Mouse (Mus musculus) cerebellum, adult 11-12 months (tissue): ENCODE data around the gene Gm20388.

ENCODE experiments used
- DNase-seq: peaks from one replicate; pipeline ENCODE4 v3.0.0; 2022

The Gm20388 gene

GRCm38 (mm10) chr8:122906463-122907021 is 2995.9 kb downstream of the Gm20388 start:
- DNase-seq, result peak; percentile 80

DNA sequence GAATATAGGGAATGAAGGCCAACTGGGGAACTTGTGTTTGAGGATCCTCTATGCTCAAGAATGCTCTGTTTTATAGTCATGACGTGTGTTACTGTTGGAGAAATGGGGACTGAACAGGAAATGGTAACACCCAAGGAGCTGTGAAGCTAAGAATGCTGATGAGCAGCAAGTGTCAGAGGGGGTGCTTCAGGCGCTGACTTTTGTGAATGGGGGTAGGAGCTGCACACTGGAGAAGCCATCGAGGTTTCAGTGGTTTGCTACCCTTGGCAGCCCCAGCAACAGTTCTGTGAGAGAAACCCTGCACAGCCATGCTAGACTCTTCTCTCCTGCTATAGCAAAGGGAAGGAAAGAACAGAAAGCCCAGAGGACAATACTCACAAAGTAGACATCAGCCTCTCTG is 3001.5 kb downstream of the Gm20388 start:
- DNase-seq, result no peak

GRCm38 (mm10) chr8:122912871-122913270 is 3002.2 kb downstream of the Gm20388 start:
- peak; percentile 65 for DNase-seq

GRCm38 (mm10) chr8:122916766-122917165 is 3006.1 kb downstream of the Gm20388 start:
- DNase-seq, result peak; percentile 9

GRCm38 (mm10) chr8:122917531-122918392 is 3007.1 kb downstream of the Gm20388 start:
- peak; percentile 47 for DNase-seq

DNA sequence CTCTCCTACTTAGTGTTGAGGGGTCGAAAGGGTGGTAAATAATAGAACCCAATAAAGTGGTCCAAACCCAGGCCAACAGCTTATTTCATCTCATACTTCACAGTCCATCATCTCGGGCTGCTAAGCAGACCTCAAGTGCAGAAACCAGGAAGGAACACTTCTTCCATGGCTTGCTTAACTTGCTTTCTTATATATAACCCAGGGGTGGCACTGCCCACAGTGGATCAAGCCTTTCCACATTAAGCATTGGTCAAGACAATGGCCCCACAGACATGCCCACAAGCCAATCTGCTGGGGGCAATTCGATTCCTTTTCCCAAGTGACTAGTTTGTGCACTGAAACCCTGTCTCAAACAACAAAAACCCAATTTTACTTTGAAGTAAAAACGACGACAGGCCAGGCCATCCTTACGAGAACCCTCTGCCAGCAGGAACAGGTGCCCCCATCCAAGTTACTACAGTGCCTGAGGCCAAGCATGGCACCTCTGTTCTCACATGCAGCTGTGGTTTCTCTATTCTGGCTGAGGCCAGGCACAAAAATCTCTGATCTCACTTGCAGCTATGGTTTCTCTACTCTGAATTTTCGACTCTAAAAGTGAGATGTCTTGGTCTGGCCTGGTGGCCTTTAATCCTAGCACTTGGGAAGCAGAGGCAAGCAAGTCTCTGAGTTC is 3007.9 kb downstream of the Gm20388 start:
- peak; percentile 13 for DNase-seq

DNA sequence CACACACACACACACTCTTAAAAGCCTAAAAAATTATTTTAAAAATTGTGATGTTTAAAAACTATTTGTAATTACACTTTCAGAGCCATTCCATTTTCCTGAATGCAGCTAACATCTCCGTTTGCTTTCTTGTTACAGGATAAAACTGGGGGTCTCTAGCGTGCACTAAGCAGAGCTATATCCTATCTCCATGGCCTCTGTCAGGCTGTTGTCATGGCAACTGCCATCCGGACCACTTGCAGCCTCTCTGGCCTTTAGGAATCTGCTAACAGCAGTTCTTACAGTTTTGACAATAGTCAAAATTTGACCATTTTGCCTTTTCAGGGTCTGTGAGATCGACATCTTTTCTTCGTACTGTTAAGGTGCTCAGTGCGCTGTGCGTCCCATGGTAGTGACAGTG is 3010.2 kb downstream of the Gm20388 start:
- no peak for DNase-seq

GRCm38 (mm10) chr8:122922945-122923344 is 3012.3 kb downstream of the Gm20388 start:
- no peak for DNase-seq

DNA sequence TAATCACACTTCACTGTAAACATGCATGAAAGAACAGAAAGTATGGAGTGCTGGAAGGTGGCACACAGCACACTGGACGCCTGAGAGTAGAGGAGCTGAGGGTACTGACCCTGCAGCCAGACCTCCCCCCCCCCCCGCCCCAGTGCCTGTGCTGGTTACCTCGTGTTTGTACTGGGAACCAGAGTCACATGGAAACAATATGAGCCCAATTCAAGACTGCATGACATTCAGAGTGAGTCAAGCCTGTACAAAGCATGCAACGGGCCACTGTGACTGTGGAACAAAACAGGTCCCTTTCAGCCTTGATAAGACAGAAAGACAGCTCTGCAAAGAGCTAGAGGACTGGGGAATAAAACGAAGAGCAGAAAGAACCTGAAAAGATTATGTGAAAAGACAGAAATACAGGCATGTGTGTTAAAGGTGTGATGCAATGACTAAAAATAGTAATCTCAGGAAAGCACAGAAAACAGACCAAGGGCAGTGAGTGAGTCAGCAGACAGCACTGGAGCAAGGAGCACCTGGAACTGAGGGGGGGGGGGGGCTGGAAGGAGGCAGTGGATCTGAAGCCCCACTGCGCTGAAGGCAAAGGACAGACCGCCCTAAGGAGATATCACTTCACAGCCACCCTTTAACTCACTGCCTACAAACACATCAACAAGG is 3012.9 kb downstream of the Gm20388 start:
- no peak for DNase-seq

DNA sequence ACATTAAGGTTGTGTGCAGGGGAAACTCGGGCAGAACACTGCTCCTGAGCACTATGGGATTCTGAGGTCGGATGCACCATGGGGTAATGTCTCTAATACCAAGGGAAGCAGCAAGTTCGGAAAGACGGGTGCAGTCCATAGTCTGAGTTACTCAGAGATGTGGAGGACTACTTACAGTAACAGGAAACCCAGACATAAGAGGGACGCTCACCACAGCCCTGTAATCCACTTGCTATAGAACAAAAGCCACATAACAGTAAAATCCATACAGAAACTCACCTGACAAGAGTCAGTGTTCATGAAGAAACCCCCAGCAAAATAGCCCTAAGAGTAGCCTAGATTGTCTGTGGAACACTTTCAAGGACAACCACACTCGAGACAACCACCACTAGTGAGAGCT is 3013.4 kb downstream of the Gm20388 start:
- DNase-seq, result no peak

GRCm38 (mm10) chr8:122925939-122926722 is 3015.5 kb downstream of the Gm20388 start:
- no peak for DNase-seq

DNA sequence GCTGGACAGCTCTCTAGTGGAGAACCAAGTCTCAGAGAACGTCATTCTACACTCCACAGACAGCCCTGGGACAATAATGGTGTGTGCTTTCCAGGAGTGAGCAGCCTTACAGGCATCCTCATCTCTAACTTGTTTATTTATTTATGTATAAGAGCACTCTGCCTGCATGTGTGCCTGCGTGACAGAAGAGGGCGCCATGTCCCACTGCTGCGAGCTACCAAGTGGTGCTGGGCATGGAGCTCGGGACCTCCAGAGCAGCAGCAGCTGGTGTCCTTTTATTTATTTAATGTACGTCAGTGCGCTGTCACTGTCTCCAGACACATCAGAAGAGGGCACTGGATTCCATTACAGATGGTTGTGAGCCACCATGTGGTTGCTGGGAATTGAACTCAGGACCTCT is 3016.1 kb downstream of the Gm20388 start:
- DNase-seq, result no peak

DNA sequence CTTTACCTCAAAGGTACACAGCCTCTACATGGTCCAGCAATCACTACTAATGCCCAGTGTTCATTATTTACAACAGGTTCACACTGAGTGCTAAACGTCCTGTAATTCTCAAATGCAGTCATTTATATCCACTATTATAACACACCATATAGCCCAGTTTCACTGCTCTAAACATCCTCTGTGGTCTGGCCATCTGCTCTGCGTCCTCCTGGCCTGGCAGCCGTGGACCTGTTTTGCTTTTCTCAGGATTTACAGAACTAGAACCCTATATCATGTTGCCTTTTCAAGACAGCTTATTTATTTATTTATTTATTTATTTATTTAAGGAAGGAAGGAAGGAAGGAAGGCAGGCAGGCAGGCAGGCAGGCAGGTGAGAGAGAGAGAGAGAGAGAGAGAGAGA is 3017.2 kb downstream of the Gm20388 start:
- no peak for DNase-seq

- DNase-seq, result no peak
These were observed 3018.1 kb downstream of the Gm20388 start for GRCm38 (mm10) chr8:122928631-122929224.

DNA sequence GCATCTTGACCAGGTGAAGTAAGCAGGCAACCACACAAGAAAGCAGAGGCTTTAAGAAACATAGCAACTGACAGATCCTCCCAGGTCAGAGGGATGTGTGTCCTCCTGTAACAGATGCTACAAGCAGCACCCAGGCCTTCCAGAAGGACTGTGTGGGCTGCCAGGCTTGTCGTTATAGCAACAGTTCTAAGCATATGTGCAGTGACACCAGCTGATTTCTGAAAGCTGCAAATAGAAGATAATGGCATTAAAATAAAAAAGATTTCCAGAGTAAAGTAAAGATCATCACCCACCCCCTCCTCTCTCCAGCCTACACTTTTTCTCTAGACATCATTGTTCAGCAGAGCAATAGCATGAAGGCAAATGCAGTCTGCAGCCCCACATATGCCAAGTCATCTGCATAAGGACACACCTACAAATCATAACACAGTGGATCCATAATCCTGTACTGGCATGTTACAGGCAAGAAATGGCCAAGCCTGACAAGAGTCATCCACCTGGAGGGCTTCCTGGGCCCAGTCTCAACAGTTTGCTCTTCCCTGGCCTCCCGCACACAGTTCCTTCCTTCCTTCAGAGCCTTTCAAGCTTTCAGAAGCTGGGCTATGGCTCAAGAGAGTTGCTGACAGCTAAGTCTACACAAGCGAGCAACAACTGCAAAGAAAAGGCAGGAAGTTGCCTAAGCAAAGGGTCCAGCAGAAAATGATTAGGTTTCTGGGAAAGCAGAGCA is 3021.4 kb downstream of the Gm20388 start:
- DNase-seq, result peak; percentile 60

DNA sequence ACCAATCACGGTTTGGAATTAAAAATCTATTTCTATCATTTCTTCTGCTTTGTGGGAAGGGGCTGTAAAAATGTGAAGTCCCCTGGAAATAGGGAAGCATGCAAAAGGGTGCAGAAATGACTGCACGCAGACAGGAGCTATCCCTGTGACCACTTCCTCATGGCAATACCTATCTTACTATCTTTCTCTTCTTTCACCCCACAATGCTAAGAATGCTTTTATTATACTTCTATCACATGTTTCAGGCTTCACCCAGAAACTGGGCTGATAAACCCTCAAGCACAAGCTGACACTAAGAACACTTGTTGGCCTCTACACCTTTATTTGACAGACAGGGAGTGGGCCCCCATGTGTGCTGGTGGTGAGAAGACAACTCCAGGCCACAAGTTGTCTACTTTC is 3021.9 kb downstream of the Gm20388 start:
- DNase-seq, result no peak

- no peak for DNase-seq
These were observed 3023.3 kb downstream of the Gm20388 start for GRCm38 (mm10) chr8:122933973-122934372.

DNA sequence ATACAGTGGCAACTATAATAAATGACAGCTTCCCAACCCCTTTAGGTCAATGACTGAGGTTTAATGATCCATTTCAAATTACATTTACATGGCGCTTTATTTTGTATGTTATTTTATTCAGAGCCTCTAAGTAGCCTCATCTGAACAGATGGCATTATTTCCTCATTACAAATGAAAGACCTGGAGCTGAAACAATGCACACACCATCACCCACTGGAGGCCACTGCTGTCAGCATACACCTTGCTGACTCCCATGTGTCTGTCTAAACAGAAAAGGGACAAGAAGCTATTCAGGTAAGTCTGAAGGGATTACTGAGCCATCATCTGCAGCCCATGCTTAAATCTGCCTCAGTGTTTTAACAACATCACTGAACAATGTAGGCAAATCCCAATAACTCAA is 3024.5 kb downstream of the Gm20388 start:
- peak; percentile 67 for DNase-seq

DNA sequence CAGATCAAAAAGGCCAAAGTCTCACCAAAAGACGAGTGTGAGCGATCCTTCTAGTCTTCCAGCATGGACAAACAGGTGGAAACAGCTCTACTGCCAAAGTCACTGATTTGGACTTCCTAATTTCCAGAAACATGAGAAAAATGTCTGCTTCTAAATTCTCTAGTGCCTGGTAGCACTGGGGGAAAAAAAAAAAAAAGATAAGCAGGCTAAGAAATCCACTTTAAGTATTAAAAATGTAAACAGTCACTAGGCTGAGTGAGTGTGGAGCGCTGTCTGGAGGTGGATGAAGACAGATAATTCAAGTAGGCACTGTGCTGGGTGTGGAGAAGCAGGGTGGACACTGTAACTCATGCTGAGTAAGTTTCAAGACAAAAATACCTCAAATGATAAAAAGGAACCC is 3025.3 kb downstream of the Gm20388 start:
- no peak for DNase-seq

- peak; percentile 64 for DNase-seq
These were observed 3027.0 kb downstream of the Gm20388 start for GRCm38 (mm10) chr8:122937545-122938053.

GRCm38 (mm10) chr8:122938170-122938569 is 3027.5 kb downstream of the Gm20388 start:
- peak; percentile 56 for DNase-seq
